Mouse (Mus musculus): ENCODE data around the gene Olr1. TPM values are rescaled to one million over a fixed set of nuclear protein-coding genes. Genes with fewer than 3 reads are reported as not detected.

The Olr1 gene
- total RNA-seq, 1 experiment, result 0.45 TPM

GRCm38 (mm10) chr6:129515068-129515467, 8.1 kb upstream of the Olr1 start:
- Histone ChIP-seq H3K4me1 (ENCODE audit: control insufficient read depth in 2 of 2, insufficient read depth in 2 of 2, low read length in 2 of 2, poor library complexity in 1 of 2) (no peaks in the 10 kb centered on the region), H3K4me3 (ENCODE audit: insufficient read depth in 1 of 2, low read depth in 1 of 2, low read length in 2 of 2, poor library complexity in 1 of 2, severe bottlenecking in 1 of 2) (no peak overlapping the region), H3K36me3 (ENCODE audit: control insufficient read depth, insufficient read depth, low read length, poor library complexity, severe bottlenecking) (no peaks in the 10 kb centered on the region), H3K9ac (ENCODE audit: insufficient read depth, low read depth, low read length, poor library complexity, severe bottlenecking) (no peak overlapping the region), H3K27ac (ENCODE audit: insufficient read depth, low read depth, low read length, poor library complexity, severe bottlenecking) (no peak overlapping the region), H3K9me3 (ENCODE audit: control insufficient read depth, insufficient read depth, low read depth, low read length) (no peaks in the 10 kb centered on the region)
- no peak for DNase-seq (ENCODE audit: low read depth, low spot score)
- in situ Hi-C loops (cut with MboI; ENCODE audit: low sequenced_read_pairs in 2 of 2, unreplicated experiment in 2 of 2), result no loop called here
- TF ChIP-seq CHD2 (IDR thresholded peaks at IDR 0.05; ENCODE audit: low read depth, low read length), result no peak

DNA sequence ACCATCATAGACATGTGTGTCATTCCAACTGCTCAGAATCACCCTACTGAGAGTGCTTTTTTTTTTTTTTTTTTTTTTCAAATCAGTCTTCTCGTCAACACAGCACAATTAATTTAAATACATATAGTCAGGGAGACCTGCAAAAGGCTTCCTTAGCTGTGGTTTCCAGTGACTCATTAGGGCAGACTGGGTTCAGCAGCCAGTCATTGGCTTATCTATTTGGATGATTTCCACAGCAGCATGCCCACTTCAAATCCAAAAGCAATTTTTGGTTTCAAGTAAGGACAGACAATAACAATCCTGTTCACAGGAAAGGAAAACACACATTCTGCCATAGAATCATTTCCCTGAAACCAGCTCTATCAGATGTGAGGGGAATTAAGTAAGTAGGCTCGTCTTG, 7.4 kb upstream of the Olr1 start:
- no peak overlapping the region for H3K27ac ChIP-seq (ENCODE audit: insufficient read depth, low read depth, low read length, poor library complexity, severe bottlenecking)
- H3K4me3 ChIP-seq (ENCODE audit: insufficient read depth in 1 of 2, low read depth in 1 of 2, low read length in 2 of 2, poor library complexity in 1 of 2, severe bottlenecking in 1 of 2), result no peak overlapping the region
- H3K4me1 ChIP-seq (ENCODE audit: control insufficient read depth in 2 of 2, insufficient read depth in 2 of 2, low read length in 2 of 2, poor library complexity in 1 of 2), result no peaks in the 10 kb centered on the region
- H3K9ac ChIP-seq (ENCODE audit: insufficient read depth, low read depth, low read length, poor library complexity, severe bottlenecking), result no peak overlapping the region
- DNase-seq (ENCODE audit: low read depth, low spot score), result no peak
- TF ChIP-seq ZC3H11A (IDR thresholded peaks at IDR 0.05; ENCODE audit: borderline replicate concordance, low read depth, low read length) (no peak), CHD2 (IDR thresholded peaks at IDR 0.05; ENCODE audit: low read depth, low read length) (no peak), MAFK (IDR thresholded peaks at IDR 0.05; ENCODE audit: insufficient read depth, low read depth, low read length) (no peak), ZNF384 (IDR thresholded peaks at IDR 0.05; ENCODE audit: low read depth, low read length) (no peak), HCFC1 (IDR thresholded peaks at IDR 0.05; ENCODE audit: borderline replicate concordance, insufficient read depth, low read length) (no peak)
- in situ Hi-C loops (cut with MboI; ENCODE audit: low sequenced_read_pairs in 2 of 2, unreplicated experiment in 2 of 2), result no loop called here
- no peaks in the 10 kb centered on the region for H3K36me3 ChIP-seq (ENCODE audit: control insufficient read depth, insufficient read depth, low read length, poor library complexity, severe bottlenecking)
- H3K9me3 ChIP-seq (ENCODE audit: control insufficient read depth, insufficient read depth, low read depth, low read length), result no peaks in the 10 kb centered on the region

- in situ Hi-C loops (cut with MboI; ENCODE audit: low sequenced_read_pairs in 2 of 2, unreplicated experiment in 2 of 2), result no loop called here
- no peak overlapping the region for H3K9ac ChIP-seq (ENCODE audit: insufficient read depth, low read depth, low read length, poor library complexity, severe bottlenecking)
- H3K4me3 ChIP-seq (ENCODE audit: insufficient read depth in 1 of 2, low read depth in 1 of 2, low read length in 2 of 2, poor library complexity in 1 of 2, severe bottlenecking in 1 of 2), result no peak overlapping the region
These were observed 6.4 kb upstream of the Olr1 start for GRCm38 (mm10) chr6:129513409-129513808.

GRCm38 (mm10) chr6:129512868-129513267, 5.9 kb upstream of the Olr1 start:
- no peaks in the 10 kb centered on the region for H3K36me3 ChIP-seq (ENCODE audit: control insufficient read depth, insufficient read depth, low read length, poor library complexity, severe bottlenecking)
- H3K4me3 ChIP-seq (ENCODE audit: insufficient read depth in 1 of 2, low read depth in 1 of 2, low read length in 2 of 2, poor library complexity in 1 of 2, severe bottlenecking in 1 of 2), result no peak overlapping the region
- in situ Hi-C loops (cut with MboI; ENCODE audit: low sequenced_read_pairs in 2 of 2, unreplicated experiment in 2 of 2), result no loop called here
- no peak overlapping the region for H3K9ac ChIP-seq (ENCODE audit: insufficient read depth, low read depth, low read length, poor library complexity, severe bottlenecking)
- TF ChIP-seq MAFK (IDR thresholded peaks at IDR 0.05; ENCODE audit: insufficient read depth, low read depth, low read length) (no peak), ZNF384 (IDR thresholded peaks at IDR 0.05; ENCODE audit: low read depth, low read length) (no peak), ZC3H11A (IDR thresholded peaks at IDR 0.05; ENCODE audit: borderline replicate concordance, low read depth, low read length) (no peak), HCFC1 (IDR thresholded peaks at IDR 0.05; ENCODE audit: borderline replicate concordance, insufficient read depth, low read length) (no peak), CHD2 (IDR thresholded peaks at IDR 0.05; ENCODE audit: low read depth, low read length) (no peak)
- no peaks in the 10 kb centered on the region for H3K4me1 ChIP-seq (ENCODE audit: control insufficient read depth in 2 of 2, insufficient read depth in 2 of 2, low read length in 2 of 2, poor library complexity in 1 of 2)
- no peaks in the 10 kb centered on the region for H3K9me3 ChIP-seq (ENCODE audit: control insufficient read depth, insufficient read depth, low read depth, low read length)
- DNase-seq (ENCODE audit: low read depth, low spot score), result no peak
- H3K27ac ChIP-seq (ENCODE audit: insufficient read depth, low read depth, low read length, poor library complexity, severe bottlenecking), result no peak overlapping the region

More at GRCm38 (mm10) chr6:129513409-129513808, 6.4 kb upstream of the Olr1 start:
- no peak for DNase-seq (ENCODE audit: low read depth, low spot score)
- H3K9me3 ChIP-seq (ENCODE audit: control insufficient read depth, insufficient read depth, low read depth, low read length), result no peaks in the 10 kb centered on the region
- TF ChIP-seq HCFC1 (IDR thresholded peaks at IDR 0.05; ENCODE audit: borderline replicate concordance, insufficient read depth, low read length) (no peak), ZNF384 (IDR thresholded peaks at IDR 0.05; ENCODE audit: low read depth, low read length) (no peak), MAFK (IDR thresholded peaks at IDR 0.05; ENCODE audit: insufficient read depth, low read depth, low read length) (no peak), ZC3H11A (IDR thresholded peaks at IDR 0.05; ENCODE audit: borderline replicate concordance, low read depth, low read length) (no peak), CHD2 (IDR thresholded peaks at IDR 0.05; ENCODE audit: low read depth, low read length) (no peak)
- no peaks in the 10 kb centered on the region for H3K36me3 ChIP-seq (ENCODE audit: control insufficient read depth, insufficient read depth, low read length, poor library complexity, severe bottlenecking)
- no peaks in the 10 kb centered on the region for H3K4me1 ChIP-seq (ENCODE audit: control insufficient read depth in 2 of 2, insufficient read depth in 2 of 2, low read length in 2 of 2, poor library complexity in 1 of 2)
- H3K27ac ChIP-seq (ENCODE audit: insufficient read depth, low read depth, low read length, poor library complexity, severe bottlenecking), result no peak overlapping the region

GRCm38 (mm10) chr6:129512367-129512766, 5.4 kb upstream of the Olr1 start, which contains the start of gene Tmem52b:
Gene Tmem52b (plus strand): TSS chr6:129512555.
- H3K4me1 ChIP-seq (ENCODE audit: control insufficient read depth in 2 of 2, insufficient read depth in 2 of 2, low read length in 2 of 2, poor library complexity in 1 of 2), result no peaks in the 10 kb centered on the region
- no peak within 1 kb of the TSS for H3K4me3 ChIP-seq (ENCODE audit: insufficient read depth in 1 of 2, low read depth in 1 of 2, low read length in 2 of 2, poor library complexity in 1 of 2, severe bottlenecking in 1 of 2)
- H3K9ac ChIP-seq (ENCODE audit: insufficient read depth, low read depth, low read length, poor library complexity, severe bottlenecking), result no peak within 1 kb of the TSS
- H3K36me3 ChIP-seq (ENCODE audit: control insufficient read depth, insufficient read depth, low read length, poor library complexity, severe bottlenecking), result no peaks in the 10 kb centered on the region
- no peak within 1 kb of the TSS for H3K27ac ChIP-seq (ENCODE audit: insufficient read depth, low read depth, low read length, poor library complexity, severe bottlenecking)
- no peak for TF ChIP-seq CHD2 (IDR thresholded peaks at IDR 0.05; ENCODE audit: low read depth, low read length)
- TF ChIP-seq ZC3H11A (IDR thresholded peaks at IDR 0.05; ENCODE audit: borderline replicate concordance, low read depth, low read length), result no peak
- TF ChIP-seq ZNF384 (IDR thresholded peaks at IDR 0.05; ENCODE audit: low read depth, low read length), result no peak
- no peak for TF ChIP-seq HCFC1 (IDR thresholded peaks at IDR 0.05; ENCODE audit: borderline replicate concordance, insufficient read depth, low read length)
- no peak for TF ChIP-seq MAFK (IDR thresholded peaks at IDR 0.05; ENCODE audit: insufficient read depth, low read depth, low read length)
- no peaks in the 10 kb centered on the region for H3K9me3 ChIP-seq (ENCODE audit: control insufficient read depth, insufficient read depth, low read depth, low read length)
- in situ Hi-C loops (cut with MboI; ENCODE audit: low sequenced_read_pairs in 2 of 2, unreplicated experiment in 2 of 2), result no loop called here
- no peak for DNase-seq (ENCODE audit: low read depth, low spot score)

All from ES-E14 (cell line).